Comparison of ENCODE assay signal across 10 mouse cellular contexts in the genomic region with DNA sequence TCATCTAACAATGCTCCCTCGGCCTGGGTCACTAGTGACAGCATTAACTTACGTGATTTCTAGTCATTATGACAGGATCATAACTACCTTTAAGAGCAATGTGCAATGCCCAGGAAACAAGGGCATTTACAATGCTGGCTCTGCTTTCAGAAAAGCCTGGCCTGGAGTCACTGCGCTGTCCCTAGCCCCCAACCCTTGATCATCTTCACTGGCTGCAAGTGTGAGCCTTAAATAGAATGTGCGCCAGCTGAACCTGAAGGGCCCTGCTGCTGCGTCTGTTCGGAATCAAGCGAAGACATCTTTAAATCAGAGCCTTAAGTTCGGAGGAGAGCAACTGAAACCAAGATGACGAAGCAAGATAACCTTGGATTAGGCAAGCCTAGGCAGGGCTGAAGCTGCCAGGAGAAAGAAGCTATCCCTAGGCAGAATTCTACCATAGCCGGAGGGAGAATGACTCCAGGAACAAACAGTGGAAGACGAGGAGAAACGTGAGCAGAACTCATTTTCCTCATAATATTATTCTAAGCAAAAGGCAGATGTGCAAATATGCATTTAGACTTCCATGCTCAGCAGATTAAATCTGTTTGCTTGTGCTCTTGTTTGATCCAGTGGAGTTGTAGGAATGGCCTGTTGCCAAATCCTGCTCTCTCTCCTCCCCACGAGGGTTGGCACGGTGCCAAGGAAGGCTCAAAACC. TPM values are rescaled to one million over a fixed set of nuclear protein-coding genes. Genes with fewer than 3 reads are reported as not detected.
DNase-seq lines count a peak whose midpoint lies in the region; ATAC-seq lines count a peak whose summit lies in the region.
"Had no signal": no experiment of that assay in that cellular context is flagged by ENCODE, and none has a peak within 500 bp of the region (broad histone marks: within the 10 kb centered on the region; RNA-seq: fewer than 3 reads in every experiment).

No protein-coding gene starts in this region.

- peak; percentile 39 for DNase-seq in liver
- DNase-seq in cerebellum, postnatal 25 days = peak; percentile 38 to 69
- DNase-seq in kidney, postnatal 25 days = peak; percentile 84 to 85
- peak; percentile 47 for DNase-seq in skeletal muscle tissue, adult 2 months (ENCODE audit: low read depth, low spot score)

- H3K4me1 ChIP-seq in liver, embryonic 12.5 days = no peaks in the 10 kb centered on the region
- peaks cover 8 to 24% of the 10 kb centered on the region in 2 experiments for H3K4me1 ChIP-seq in heart, embryonic 14.5 days (ENCODE audit: control insufficient read depth in 2 of 2, insufficient read depth in 2 of 2, low read length in 2 of 2)
- H3K4me1 ChIP-seq in lung, embryonic 16.5 days (replicated peaks; ENCODE audit: control insufficient read depth, insufficient read depth, low read length) = peaks cover 11% of the 10 kb centered on the region

- H3K27ac ChIP-seq in liver, embryonic 12.5 days = no peak overlapping the region
- peak overlapping the region; percentile 53 to 68 for H3K27ac ChIP-seq in heart, embryonic 14.5 days (replicated peaks in 1 of 2; ENCODE audit: control insufficient read depth in 1 of 2, insufficient read depth in 1 of 2, low read depth in 2 of 2, low read length in 2 of 2)
- peak overlapping the region; percentile 41 for H3K27ac ChIP-seq in lung, embryonic 16.5 days (ENCODE audit: low read length)

- WGBS in liver, embryonic 12.5 days (ENCODE audit: insufficient replicate concordance) = 73% methylated on average over 14 of the region's 14 CpGs
- 36% methylated on average over 14 of the region's 14 CpGs for WGBS in heart, embryonic 14.5 days
- 42% methylated on average over 14 of the region's 14 CpGs for WGBS in lung, embryonic 16.5 days

- no peak overlapping the region for H3K4me3 ChIP-seq in liver, embryonic 12.5 days
- no peak overlapping the region for H3K4me3 ChIP-seq in heart, embryonic 14.5 days (ENCODE audit: control insufficient read depth in 1 of 2, insufficient read depth in 1 of 2, low read depth in 1 of 2, low read length in 2 of 2)
- no peak overlapping the region for H3K4me3 ChIP-seq in lung, embryonic 16.5 days (ENCODE audit: low read length)
- H3K4me3 ChIP-seq: myocyte had no signal

- no peaks in the 10 kb centered on the region for H3K27me3 ChIP-seq in liver, embryonic 12.5 days (replicated peaks)
- no peaks in the 10 kb centered on the region for H3K27me3 ChIP-seq in heart, embryonic 14.5 days (ENCODE audit: control insufficient read depth, insufficient read depth, low read length)
- no peaks in the 10 kb centered on the region for H3K27me3 ChIP-seq in lung, embryonic 16.5 days (ENCODE audit: control insufficient read depth, insufficient read depth, low read depth, low read length)

- H3K9ac ChIP-seq in liver, embryonic 12.5 days = no peak overlapping the region
- H3K9ac ChIP-seq in heart, embryonic 14.5 days (ENCODE audit: low read length) = 0 out of 2 replicates have a peak overlapping the region, but pooled peaks have one; percentile 45
- H3K9ac ChIP-seq in lung, embryonic 16.5 days (ENCODE audit: low read length) = peak overlapping the region; percentile 3; the same call in 1 of the 2 replicates

- ATAC-seq in liver, embryonic 12.5 days = no peak
- ATAC-seq in heart, embryonic 14.5 days (ENCODE audit: insufficient number of reproducible peaks, insufficient read depth, low FRiP score, low read depth) = no peak
- peak; percentile 59 for ATAC-seq in lung, embryonic 16.5 days (ENCODE audit: low read depth)
- no peak for ATAC-seq in activated CD4-positive, CD25-positive, alpha-beta regulatory T cell, adult 4 months

- H3K4me2 ChIP-seq in liver, embryonic 12.5 days = no peak overlapping the region
- H3K4me2 ChIP-seq in heart, embryonic 14.5 days (ENCODE audit: low read length) = peak overlapping the region; percentile 24
- peak overlapping the region; percentile 7; the same call in 1 of the 2 replicates for H3K4me2 ChIP-seq in lung, embryonic 16.5 days (ENCODE audit: low read depth, low read length)

- no peaks in the 10 kb centered on the region for H3K36me3 ChIP-seq in liver, embryonic 12.5 days
- peaks cover 35% of the 10 kb centered on the region for H3K36me3 ChIP-seq in heart, embryonic 14.5 days (ENCODE audit: control insufficient read depth, insufficient read depth, low read length)
- no peaks in the 10 kb centered on the region; the same call in 1 of the 2 replicates for H3K36me3 ChIP-seq in lung, embryonic 16.5 days (ENCODE audit: control insufficient read depth, insufficient read depth, low read length)
- H3K36me3 ChIP-seq: G1E had no signal

- H3K9me3 ChIP-seq in liver, embryonic 12.5 days (replicated peaks) = peaks cover 4% of the 10 kb centered on the region
- no peaks in the 10 kb centered on the region for H3K9me3 ChIP-seq in heart, embryonic 14.5 days (ENCODE audit: control insufficient read depth, low read length)
- H3K9me3 ChIP-seq in lung, embryonic 16.5 days (ENCODE audit: control insufficient read depth, low read length) = no peaks in the 10 kb centered on the region

RNA-seq across cellular contexts. Expression of gene Crybg3, which starts 52.7 kb away (rescaled TPM):
- 1.8 and 2.4 TPM in 2 replicates for polyA plus RNA-seq in liver, embryonic 12.5 days (2016; fragmentation: Nextera tagmentation; extraction: Ambion mirVana)
- polyA plus RNA-seq in heart, embryonic 14.5 days (2014; fragmentation: Nextera tagmentation; extraction: Ambion mirVana) = 20.5 and 20.9 TPM in 2 replicates
- 5.5 and 6.0 TPM in 2 replicates for polyA plus RNA-seq in lung, embryonic 16.5 days (2015; fragmentation: Nextera tagmentation; extraction: Ambion mirVana)
- 10 to 100 TPM; 11.6 to 11.7 TPM for polyA plus RNA-seq in activated CD4-positive, CD25-positive, alpha-beta regulatory T cell, adult 4 months (2017; shearing (Covaris generic))
